Mouse (Mus musculus) induced T-regulatory cell, adult 2 months (primary cell): Measurements from ENCODE around the gene Hps1.

Experiments
- DNase-seq: peaks from one replicate; pipeline ENCODE4 v3.0.0-alpha.2; 2012; ENCODE audit warnings: low read depth

Hps1 gene

GRCm38 (mm10) chr19:42717668-42718067, 62.1 kb downstream of the Hps1 start:
- DNase-seq: no peak

GRCm38 (mm10) chr19:42716507-42716906, 63.3 kb downstream of the Hps1 start:
- DNase-seq: no peak

GRCm38 (mm10) chr19:42713770-42714169, 66.0 kb downstream of the Hps1 start:
- no peak for DNase-seq
